Mouse (Mus musculus): ENCODE measurements around the gene Tesk2.
A peak's percentile ranks its signal among the peaks of the same experiment; 100 is the strongest.

- TF ChIP-seq ZC3H11A (IDR thresholded peaks at IDR 0.05; ENCODE audit: borderline replicate concordance, low read depth, low read length): no peak
- no peak for TF ChIP-seq MAFK (IDR thresholded peaks at IDR 0.05; ENCODE audit: insufficient read depth, low read depth, low read length)
- peak; percentile 71 for TF ChIP-seq ZNF384 (IDR thresholded peaks at IDR 0.05; ENCODE audit: low read depth, low read length)
- no peak for TF ChIP-seq HCFC1 (IDR thresholded peaks at IDR 0.05; ENCODE audit: borderline replicate concordance, insufficient read depth, low read length)
Observed at GRCm38 (mm10) chr4:116708791-116709390, 11.9 kb upstream of the Tesk2 start.
